26 mouse cellular contexts compared by ENCODE assay signal in the genomic region with DNA sequence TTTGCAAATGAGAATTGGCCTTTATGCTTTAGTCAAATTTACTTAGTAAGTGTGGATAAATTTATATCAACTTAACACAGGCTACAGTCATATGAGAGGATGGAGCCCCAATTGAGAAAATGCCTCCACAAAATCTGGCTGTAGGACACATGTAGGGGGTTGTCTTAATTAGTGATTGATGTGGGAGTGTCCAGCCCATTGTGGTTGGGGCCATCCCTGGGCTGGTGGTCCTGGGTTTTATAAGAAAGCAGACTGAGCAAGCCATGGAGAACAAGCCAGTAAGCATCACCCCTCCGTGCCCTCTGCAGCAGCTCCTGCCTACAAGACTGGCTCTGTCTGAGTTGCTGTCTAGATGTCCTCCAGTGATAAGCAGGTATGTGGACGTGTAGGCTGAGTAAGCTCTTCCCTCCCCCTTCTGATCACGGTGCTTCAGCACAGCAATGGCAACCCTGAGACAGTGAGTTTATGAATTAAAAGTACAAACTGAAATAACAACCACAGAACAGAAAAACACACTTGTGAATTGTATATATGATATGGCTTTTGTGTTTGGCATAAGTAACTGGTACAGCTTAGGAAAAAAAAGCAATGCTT. TPM values are rescaled to one million over a fixed set of nuclear protein-coding genes. Genes with fewer than 3 reads are reported as not detected.
DNase-seq lines count a peak whose midpoint lies in the region; ATAC-seq and TF ChIP-seq lines count a peak whose summit lies in the region.
"Had no signal": no experiment of that assay in that cellular context is flagged by ENCODE, and none has a peak within 500 bp of the region (broad histone marks: within the 10 kb centered on the region; RNA-seq: fewer than 3 reads in every experiment).

No protein-coding gene starts in this region.

- H3K4me3 ChIP-seq in MEL (ENCODE audit: control insufficient read depth in 1 of 2, insufficient read depth in 1 of 2, low read depth in 2 of 2, low read length in 2 of 2), result no peak overlapping the region
- no peak overlapping the region for H3K4me3 ChIP-seq in heart, embryonic 10.5 days

- TF ChIP-seq CTCF in MEL (IDR thresholded peaks at IDR 0.05 in 2 of 3, conservative IDR thresholded peaks at IDR 0.05 in 1 of 3; ENCODE audit: control insufficient read depth in 1 of 3, insufficient read depth in 1 of 3, low read depth in 2 of 3, low read length in 3 of 3, poor library complexity in 1 of 3, severe bottlenecking in 1 of 3), result no peak

- no peak for ATAC-seq in granulocyte monocyte progenitor cell, adult 5-6 weeks (replicated peaks; ENCODE audit: poor library complexity, severe bottlenecking)
- ATAC-seq: activated CD4-positive, CD25-positive, alpha-beta regulatory T cell, adult 4 months; CD4-positive, CD25-positive, alpha-beta regulatory T cell, adult 4 months; Patski had no signal

- no peak overlapping the region for H3K27ac ChIP-seq in MEL (ENCODE audit: control insufficient read depth, low read depth, low read length)
- H3K27ac ChIP-seq in heart, embryonic 10.5 days, result no peak overlapping the region

- no peaks in the 10 kb centered on the region for H3K36me3 ChIP-seq in MEL (ENCODE audit: control insufficient read depth in 1 of 2, insufficient read depth in 2 of 2, low read length in 2 of 2)
- no peaks in the 10 kb centered on the region for H3K36me3 ChIP-seq in heart, embryonic 10.5 days
- H3K36me3 ChIP-seq: G1E had no signal

- no peak for TF ChIP-seq EP300 in MEL (IDR thresholded peaks at IDR 0.05; ENCODE audit: low read depth in 1 of 2, low read length in 2 of 2)

- DNase-seq in MEL (ENCODE audit: low read depth, low spot score) (peak; percentile 61), MN1 (ENCODE audit: low spot score) (peak; percentile 7)
- no peak for DNase-seq in heart, embryonic 10.5 days (ENCODE audit: low spot score)
- DNase-seq: adrenal gland, adult 2 months; adrenal gland, adult 8-10 months; adrenal gland, postnatal 10 days; adrenal gland, postnatal 14 days; adrenal gland, postnatal 25 days; adrenal gland, postnatal 36 days; B cell, adult 2 months; cerebellum, adult 11 months; cerebellum, adult 11-12 months; cerebellum, adult 18-20 months; cerebellum, adult 2 months; cerebellum, adult 8-10 months had no signal

- TF ChIP-seq POLR2A in MEL (IDR thresholded peaks at IDR 0.05; ENCODE audit: control insufficient read depth in 1 of 2, insufficient read depth in 1 of 2, low read depth in 1 of 2, low read length in 2 of 2, poor library complexity in 1 of 2), result peak in 1 of 2 experiments; percentile 80; a peak in 2 of 4 replicates

- no peaks in the 10 kb centered on the region for H3K27me3 ChIP-seq in MEL (ENCODE audit: control insufficient read depth in 1 of 2, insufficient read depth in 2 of 2, low read length in 2 of 2)
- H3K27me3 ChIP-seq in heart, embryonic 10.5 days (ENCODE audit: insufficient read depth, poor library complexity, severe bottlenecking), result no peaks in the 10 kb centered on the region
- H3K27me3 ChIP-seq: Patski had no signal

- H3K9me3 ChIP-seq in MEL (replicated peaks; ENCODE audit: insufficient read depth, low read length), result no peaks in the 10 kb centered on the region
- H3K9me3 ChIP-seq in heart, embryonic 10.5 days, result no peaks in the 10 kb centered on the region
- H3K9me3 ChIP-seq: G1E had no signal

- H3K9ac ChIP-seq in MEL (ENCODE audit: control insufficient read depth, low read depth, low read length, poor library complexity, severe bottlenecking), result no peak overlapping the region

- peaks cover 0 to 4% of the 10 kb centered on the region in 2 experiments; a peak in 2 of 4 replicates for H3K4me1 ChIP-seq in MEL (ENCODE audit: control insufficient read depth in 1 of 2, insufficient read depth in 2 of 2, low read length in 2 of 2)
- no peaks in the 10 kb centered on the region for H3K4me1 ChIP-seq in heart, embryonic 10.5 days

- no peaks in the 10 kb centered on the region for H3K79me2 ChIP-seq in MEL (ENCODE audit: control insufficient read depth, insufficient read depth, low read length, poor library complexity)

- TF ChIP-seq RAD21 in MEL (IDR thresholded peaks at IDR 0.05; ENCODE audit: low read depth, low read length), result no peak

- 39% methylated on average over 3 of the region's 3 CpGs for WGBS in heart, embryonic 10.5 days

TF ChIP-seq in MEL, 35 proteins besides CTCF, POLR2A, EP300 and RAD21:
- TF ChIP-seq BHLHE40 (IDR thresholded peaks at IDR 0.05; ENCODE audit: borderline replicate concordance, low read depth, low read length) (no peak), ELF1 (IDR thresholded peaks at IDR 0.05; ENCODE audit: low read depth, low read length) (no peak), MEF2A (IDR thresholded peaks at IDR 0.05; ENCODE audit: extremely low read depth, insufficient replicate concordance, low read depth, low read length, poor library complexity, severe bottlenecking) (no peak), JUND (IDR thresholded peaks at IDR 0.05; ENCODE audit: low read depth, low read length) (no peak), POLR2AphosphoS2 (IDR thresholded peaks at IDR 0.05; ENCODE audit: low read length) (no peak), MAZ (IDR thresholded peaks at IDR 0.05; ENCODE audit: low read depth, low read length) (no peak), NRF1 (IDR thresholded peaks at IDR 0.05; ENCODE audit: insufficient read depth, low read depth, low read length, poor library complexity, severe bottlenecking) (no peak), TBP (IDR thresholded peaks at IDR 0.05; ENCODE audit: low read depth, low read length) (peak; percentile 95), E2F4 (IDR thresholded peaks at IDR 0.05; ENCODE audit: borderline replicate concordance, low read depth, low read length) (no peak), ZKSCAN1 (IDR thresholded peaks at IDR 0.05; ENCODE audit: low read depth, low read length) (no peak), ZMIZ1 (IDR thresholded peaks at IDR 0.05; ENCODE audit: low read depth, low read length) (peak; percentile 95), UBTF (IDR thresholded peaks at IDR 0.05; ENCODE audit: borderline replicate concordance, insufficient read depth, low read depth, low read length) (no peak), NELFE (IDR thresholded peaks at IDR 0.05; ENCODE audit: low read depth, low read length) (peak; percentile 28; the same call in 1 of the 2 replicates), CHD2 (IDR thresholded peaks at IDR 0.05; ENCODE audit: low read length) (no peak), USF1 (IDR thresholded peaks at IDR 0.05; ENCODE audit: low read depth, low read length) (no peak), MYC (IDR thresholded peaks at IDR 0.05; ENCODE audit: low read depth, low read length) (no peak), ZNF384 (IDR thresholded peaks at IDR 0.05; ENCODE audit: low read depth, low read length) (no peak), ETS1 (IDR thresholded peaks at IDR 0.05; ENCODE audit: low read depth, low read length) (peak; percentile 51; the same call in 1 of the 2 replicates), GATA1 (IDR thresholded peaks at IDR 0.05; ENCODE audit: low read depth, low read length) (peak; percentile 50; the same call in 1 of the 2 replicates), MYB (IDR thresholded peaks at IDR 0.05; ENCODE audit: low read depth, low read length) (no peak; the same call in 1 of the 2 replicates), SMC3 (IDR thresholded peaks at IDR 0.05; ENCODE audit: low read depth, low read length) (no peak), TCF12 (IDR thresholded peaks at IDR 0.05; ENCODE audit: low read depth, low read length) (no peak), MAX (IDR thresholded peaks at IDR 0.05; ENCODE audit: low read length) (no peak), POLR2AphosphoS5 (IDR thresholded peaks at IDR 0.05; ENCODE audit: borderline replicate concordance, low read depth, low read length) (no peak), CHD1 (IDR thresholded peaks at IDR 0.05; ENCODE audit: low read depth, low read length) (no peak), TAL1 (IDR thresholded peaks at IDR 0.05; ENCODE audit: low read length) (no peak), KAT2A (conservative IDR thresholded peaks at IDR 0.05; ENCODE audit: low read depth, low read length) (no peak), SIN3A (IDR thresholded peaks at IDR 0.05; ENCODE audit: low read length) (no peak)

RNA-seq across cellular contexts. Expression of a gene that starts 3.0 kb away (rescaled TPM):
- not detected in 2 replicates for total RNA-seq in MEL (2012; rRNA removed)
- polyA plus RNA-seq in MEL (2012; ENCODE audit: insufficient read depth in 1 of 2, insufficient read length in 2 of 2, low read depth in 1 of 2, low replicate concordance in 2 of 2, missing spikeins in 1 of 2), result under 1 TPM in 1 of 2 experiments, not detected in 1; 0.19 TPM
- not detected in 2 replicates for total RNA-seq in granulocyte monocyte progenitor cell, adult 5-6 weeks (2014; fragmentation: Nextera tagmentation)
- 0.82 and 4.9 TPM in 2 replicates for total RNA-seq in granulocyte monocyte progenitor cell, adult 5-6 weeks (2017)
- polyA plus RNA-seq in heart, embryonic 10.5 days (2016; fragmentation: Nextera tagmentation; extraction: Ambion mirVana), result not detected in 2 replicates
- total RNA-seq: adrenal gland, adult 18-20 months; adrenal gland, adult 2 months; adrenal gland, postnatal 36 days had no signal
- polyA plus RNA-seq: activated CD4-positive, CD25-positive, alpha-beta regulatory T cell, adult 4 months; adrenal gland, adult 2 months; CD4-positive, CD25-positive, alpha-beta regulatory T cell, adult 4 months; G1E; Patski had no signal

RNA-seq across cellular contexts. Expression of a gene that starts 13.9 kb away (rescaled TPM):
- total RNA-seq in MEL (2012; rRNA removed), result not detected in 2 replicates
- under 1 TPM in 1 of 2 experiments, not detected in 1; 0.11 TPM for polyA plus RNA-seq in MEL (2012; ENCODE audit: insufficient read depth in 1 of 2, insufficient read length in 2 of 2, low read depth in 1 of 2, low replicate concordance in 2 of 2, missing spikeins in 1 of 2)
- 0.43 and 1.3 TPM in 2 replicates for total RNA-seq in granulocyte monocyte progenitor cell, adult 5-6 weeks (2014; fragmentation: Nextera tagmentation)
- 18.1 and 21.1 TPM in 2 replicates for total RNA-seq in granulocyte monocyte progenitor cell, adult 5-6 weeks (2017)
- not detected in 2 replicates for polyA plus RNA-seq in heart, embryonic 10.5 days (2016; fragmentation: Nextera tagmentation; extraction: Ambion mirVana)
- total RNA-seq: adrenal gland, postnatal 25 days; CH12.LX; G1E had no signal
- polyA plus RNA-seq: adrenal gland, adult 2 months; C2C12; CD4-positive, CD25-positive, alpha-beta regulatory T cell, adult 4 months had no signal

RNA-seq across cellular contexts. Expression of a gene that starts 47.3 kb away (rescaled TPM):
- total RNA-seq in MEL (2012; rRNA removed), result not detected in 2 replicates
- polyA plus RNA-seq in MEL (2012; ENCODE audit: insufficient read depth in 1 of 2, insufficient read length in 2 of 2, low read depth in 1 of 2, low replicate concordance in 2 of 2, missing spikeins in 1 of 2), result not detected
- not detected in 2 replicates for total RNA-seq in granulocyte monocyte progenitor cell, adult 5-6 weeks (2014; fragmentation: Nextera tagmentation)
- not detected in 2 replicates for total RNA-seq in granulocyte monocyte progenitor cell, adult 5-6 weeks (2017)
- polyA plus RNA-seq in heart, embryonic 10.5 days (2016; fragmentation: Nextera tagmentation; extraction: Ambion mirVana), result not detected in 2 replicates
- total RNA-seq: adrenal gland, adult 18-20 months; adrenal gland, adult 2 months; adrenal gland, adult 8-10 months; adrenal gland, postnatal 10 days; adrenal gland, postnatal 14 days; adrenal gland, postnatal 25 days; adrenal gland, postnatal 36 days; adrenal gland, postnatal 4 days; CH12.LX; ES-E14; G1E had no signal
- polyA plus RNA-seq: activated CD4-positive, CD25-positive, alpha-beta regulatory T cell, adult 4 months; adrenal gland, adult 2 months; brain, embryonic 14.5 days; C2C12; CD4-positive, CD25-positive, alpha-beta regulatory T cell, adult 4 months; cerebellum, adult 2 months; G1E; Patski had no signal
